Mouse (Mus musculus): ENCODE measurements around the gene Rad23b.

- TF ChIP-seq CTCF (IDR thresholded peaks at IDR 0.05; ENCODE audit: extremely low read depth, insufficient read depth, low read length) (no peak), POLR2A (IDR thresholded peaks at IDR 0.05; ENCODE audit: extremely low read depth, insufficient read depth, low read length) (no peak)
Measured at GRCm38 (mm10) chr4:55406558-55406957, 56.7 kb downstream of the Rad23b start.
